Mouse (Mus musculus) lung, embryonic 14.5 days (tissue): Measurements from ENCODE around the gene Fbxl18. TPM values are rescaled to one million over a fixed set of nuclear protein-coding genes. Genes with fewer than 3 reads are reported as not detected.

ENCODE experiments used
- ATAC-seq: fragments of 200-750 bp; cut with Nextera tagmentation; 2 replicates; pipeline ENCODE4 v1.8.0; 2017; ENCODE audit warnings: mild to moderate bottlenecking, moderate TSS enrichment, moderate library complexity; ENCODE audit not compliant: insufficient read depth
- DNase-seq: peaks from one replicate; pipeline ENCODE4 v3.0.0-alpha.2; 2015
- H3K27ac ChIP-seq: fragments of 300-500 bp; sonication (generic); 2 replicates; pipeline ENCODE4 v1.5.1; 2014; ENCODE audit warnings: low read depth, mild to moderate bottlenecking, moderate library complexity
- H3K27me3 ChIP-seq: fragments of 300-500 bp; sonication (generic); 2 replicates; pipeline ENCODE4 v1.6.1; 2014; ENCODE audit warnings: low read length, control low read depth; ENCODE audit not compliant: insufficient read depth
- H3K36me3 ChIP-seq: fragments of 300-500 bp; sonication (generic); 2 replicates; pipeline ENCODE4 v1.6.1; 2014; ENCODE audit warnings: control low read depth; ENCODE audit not compliant: insufficient read depth
- H3K4me1 ChIP-seq: fragments of 300-500 bp; sonication (generic); 2 replicates; pipeline ENCODE4 v1.6.1; 2014; ENCODE audit warnings: antibody characterized with exemption, control low read depth; ENCODE audit not compliant: insufficient read depth
- H3K4me2 ChIP-seq: fragments of 300-500 bp; sonication (generic); 2 replicates; pipeline ENCODE4 v1.6.1; 2014; ENCODE audit warnings: mild to moderate bottlenecking
- H3K4me3 ChIP-seq: fragments of 300-500 bp; sonication (generic); 2 replicates; pipeline ENCODE4 v1.5.1; 2014; ENCODE audit warnings: low read depth, low read length
- H3K9ac ChIP-seq: fragments of 300-500 bp; sonication (generic); 2 replicates; pipeline ENCODE4 v1.6.1; 2014
- H3K9me3 ChIP-seq: fragments of 300-500 bp; sonication (generic); 2 replicates; pipeline ENCODE4 v1.6.1; 2016; ENCODE audit warnings: low read depth, low read length, control low read depth
- CTCF ChIP-seq: IDR thresholded peaks from 2 replicates; pipeline ENCODE4 v1.5.1; 2016; ENCODE audit warnings: antibody characterized with exemption, low read depth
- WGBS: fragments of 180-500 bp; shearing (Covaris S2); extraction: QIAGEN DNeasy Blood & Tissue Kit; methylation state at CpG from one replicate; pipeline ENCODE4 v1.1.7; 2014; 5-methylcytosine and 5-hydroxymethylcytosine counted together
- polyA plus RNA-seq: library from polyadenylated mRNA; unstranded; fragments of >200 nt; fragmentation: Nextera tagmentation; extraction: Ambion mirVana; gene quantifications from 2 replicates; pipeline ENCODE4 v1.2.1, GENCODE M21; 2014

The Fbxl18 gene
- polyA plus RNA-seq, 1 experiment from 2014 or later = 11.8 TPM

- WGBS = 79% methylated on average over 8 of the region's 8 CpGs
- Histone ChIP-seq H3K4me2 (no peak overlapping the region), H3K36me3 (no peaks in the 10 kb centered on the region), H3K27ac (no peak overlapping the region), H3K9me3 (no peaks in the 10 kb centered on the region), H3K27me3 (no peaks in the 10 kb centered on the region), H3K4me3 (no peak overlapping the region), H3K9ac (no peak overlapping the region), H3K4me1 (no peaks in the 10 kb centered on the region)
- ATAC-seq = no peak
- DNase-seq = no peak
- no peak for TF ChIP-seq CTCF
Measured at GRCm38 (mm10) chr5:142833646-142834438, 61.4 kb downstream of the Fbxl18 start.

GRCm38 (mm10) chr5:142826131-142826530 lies 69.1 kb downstream of the Fbxl18 start:
- Histone ChIP-seq H3K27me3 (no peaks in the 10 kb centered on the region), H3K9ac (no peak overlapping the region), H3K36me3 (no peaks in the 10 kb centered on the region), H3K4me2 (no peak overlapping the region), H3K27ac (no peak overlapping the region), H3K4me1 (peaks cover 11% of the 10 kb centered on the region), H3K9me3 (no peaks in the 10 kb centered on the region), H3K4me3 (no peak overlapping the region)
- DNase-seq (no peak), ATAC-seq (no peak)
- TF ChIP-seq CTCF = no peak
- WGBS = 82% methylated on average over 4 of the region's 4 CpGs

- WGBS = 73% methylated on average over 5 of the region's 5 CpGs
- Histone ChIP-seq H3K4me3 (no peak overlapping the region), H3K4me2 (no peak overlapping the region), H3K4me1 (peaks cover 11% of the 10 kb centered on the region), H3K9me3 (no peaks in the 10 kb centered on the region), H3K27me3 (no peaks in the 10 kb centered on the region), H3K27ac (no peak overlapping the region), H3K36me3 (no peaks in the 10 kb centered on the region), H3K9ac (no peak overlapping the region)
- ATAC-seq (no peak), DNase-seq (no peak)
- no peak for TF ChIP-seq CTCF
Measured at GRCm38 (mm10) chr5:142825665-142826064, 69.6 kb downstream of the Fbxl18 start.

GRCm38 (mm10) chr5:142824091-142824490 lies 71.1 kb downstream of the Fbxl18 start:
- DNase-seq (no peak), ATAC-seq (no peak)
- H3K4me2 ChIP-seq = peak overlapping the region; percentile 97
- WGBS = 17% methylated on average over 6 of the region's 6 CpGs
- H3K9ac ChIP-seq = peak overlapping the region; percentile 100; the same call in 1 of the 2 replicates
- H3K4me1 ChIP-seq = peaks cover 11% of the 10 kb centered on the region
- peak overlapping the region; percentile 90; the same call in 1 of the 2 replicates for H3K4me3 ChIP-seq
- no peaks in the 10 kb centered on the region for H3K9me3 ChIP-seq
- H3K27me3 ChIP-seq = no peaks in the 10 kb centered on the region
- no peaks in the 10 kb centered on the region for H3K36me3 ChIP-seq
- H3K27ac ChIP-seq = peak overlapping the region; percentile 100
- no peak for TF ChIP-seq CTCF

- H3K27ac ChIP-seq = peak overlapping the region; percentile 100
- WGBS = 6% methylated on average over 31 of the region's 31 CpGs
- no peaks in the 10 kb centered on the region for H3K27me3 ChIP-seq
- H3K4me3 ChIP-seq = peak overlapping the region; percentile 90
- no peak for TF ChIP-seq CTCF
- H3K9ac ChIP-seq = peak overlapping the region; percentile 100
- H3K4me2 ChIP-seq = peak overlapping the region; percentile 97
- H3K4me1 ChIP-seq = peaks cover 11% of the 10 kb centered on the region
- H3K9me3 ChIP-seq = no peaks in the 10 kb centered on the region
- H3K36me3 ChIP-seq = no peaks in the 10 kb centered on the region
- DNase-seq (peak; percentile 96), ATAC-seq (peak; percentile 80)
Measured at GRCm38 (mm10) chr5:142823096-142824062, 71.8 kb downstream of the Fbxl18 start.

GRCm38 (mm10) chr5:142822286-142823095 lies 72.7 kb downstream of the Fbxl18 start:
- under 1% methylated on average over 36 of the region's 36 CpGs for WGBS

More at GRCm38 (mm10) chr5:142822286-142823095, 72.7 kb downstream of the Fbxl18 start:
- Histone ChIP-seq H3K4me2 (peak overlapping the region; percentile 97), H3K9ac (peak overlapping the region; percentile 100), H3K27me3 (no peaks in the 10 kb centered on the region), H3K9me3 (no peaks in the 10 kb centered on the region), H3K4me1 (peaks cover 11% of the 10 kb centered on the region), H3K36me3 (no peaks in the 10 kb centered on the region), H3K4me3 (peak overlapping the region; percentile 90), H3K27ac (peak overlapping the region; percentile 100)
- ATAC-seq = no peak
- no peak for TF ChIP-seq CTCF
- DNase-seq = peak; percentile 77
